Mouse (Mus musculus): ENCODE measurements around the gene Tbc1d19.

Tbc1d19 gene

DNA sequence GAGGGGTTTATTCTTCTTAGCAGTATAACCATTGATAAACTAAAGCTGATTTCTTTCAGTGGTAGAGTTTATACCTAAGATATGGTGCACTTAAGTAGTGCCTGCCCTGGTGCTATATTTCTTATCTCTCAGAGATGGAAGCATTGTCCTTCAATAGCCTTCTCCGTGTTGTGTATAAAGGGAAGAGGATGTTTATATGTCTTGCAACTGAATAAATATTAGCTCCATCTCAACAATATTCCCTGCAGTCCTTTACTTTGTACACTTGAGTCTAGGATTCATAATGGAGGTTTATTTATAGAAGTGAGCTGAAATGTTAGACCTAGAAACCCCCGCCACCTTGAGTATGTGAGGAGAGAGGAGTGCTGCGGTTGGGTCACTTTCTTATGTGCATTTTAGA lies 93.4 kb downstream of the Tbc1d19 start:
- DNase-seq (ENCODE audit: extremely low read depth, low read depth, low spot score), result no peak

DNA sequence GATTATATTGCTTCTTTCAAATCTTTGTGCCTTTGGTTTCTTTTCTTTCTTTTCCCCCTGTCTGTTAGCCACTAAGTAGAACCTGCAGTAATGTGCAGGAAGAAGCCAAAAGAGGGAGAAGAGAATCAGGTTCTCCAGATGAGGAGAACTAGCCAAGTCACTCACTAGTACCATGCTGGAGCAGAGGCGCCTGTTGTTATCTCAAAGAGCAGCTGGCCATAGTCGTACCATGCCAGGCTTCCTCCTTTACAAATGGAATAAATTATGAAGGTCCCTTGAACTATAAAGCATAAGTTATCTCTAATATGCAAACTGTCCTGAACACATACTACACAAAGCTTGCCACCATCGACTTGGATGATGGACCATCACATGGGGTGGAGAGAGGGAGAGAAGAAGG lies 99.8 kb downstream of the Tbc1d19 start:
- DNase-seq (ENCODE audit: extremely low read depth, low read depth, low spot score), result no peak

DNA sequence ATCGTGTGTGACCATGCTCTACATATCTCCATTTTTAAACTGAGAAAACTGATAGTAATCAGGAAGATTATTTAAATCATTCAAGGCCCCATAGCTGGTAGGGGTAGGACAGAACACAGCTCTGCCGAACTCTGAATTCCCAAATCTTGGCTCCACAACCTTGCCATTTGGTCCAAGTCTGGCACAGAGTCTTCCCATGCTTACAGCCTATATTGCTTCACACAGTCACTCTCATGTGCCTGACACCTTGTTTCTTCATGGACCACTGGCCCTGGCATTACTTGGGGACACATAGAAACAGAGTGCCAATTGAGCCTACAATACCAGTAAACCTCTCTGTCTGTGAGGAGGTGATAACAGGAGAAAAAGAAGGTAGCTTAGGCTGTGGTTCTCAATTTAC lies 111.0 kb downstream of the Tbc1d19 start:
- DNase-seq (ENCODE audit: extremely low read depth, low read depth, low spot score), result no peak

DNA sequence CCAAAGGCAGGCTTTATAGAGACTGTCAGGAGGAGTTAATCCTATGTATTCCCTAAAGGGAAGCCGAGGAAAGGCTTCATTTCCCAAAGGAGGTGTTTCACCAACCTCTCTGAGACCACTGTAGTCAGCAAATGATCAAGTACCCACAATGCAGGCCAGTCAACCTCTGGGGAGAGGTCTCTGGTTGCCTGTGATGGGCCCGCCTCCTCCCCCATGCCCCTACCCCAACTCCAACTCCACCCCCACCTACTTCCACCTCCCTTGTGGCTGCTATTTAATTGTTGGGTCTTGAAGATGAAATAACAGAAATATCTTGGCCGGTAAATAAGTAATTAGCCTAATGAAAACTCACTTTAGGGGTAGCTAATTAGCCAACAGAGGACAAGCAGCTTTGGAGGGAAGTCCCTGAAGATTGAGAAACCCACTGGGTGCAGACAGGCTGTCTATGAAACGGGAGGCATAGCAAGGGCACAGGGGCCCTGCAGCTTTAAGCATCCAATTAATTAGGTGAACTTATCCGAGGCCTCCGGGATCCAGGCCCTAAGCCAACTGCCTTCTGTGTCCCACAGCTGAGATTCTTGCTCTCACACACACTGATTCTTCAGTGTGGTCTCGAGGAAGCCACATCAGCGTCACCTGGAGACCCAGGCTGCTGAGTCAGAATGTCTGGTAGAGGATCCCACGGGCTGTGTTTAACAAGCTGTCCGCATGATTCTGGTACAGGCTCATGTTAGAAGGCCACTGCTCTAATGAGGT lies 112.9 kb downstream of the Tbc1d19 start:
- no peak for DNase-seq (ENCODE audit: extremely low read depth, low read depth, low spot score)

DNA sequence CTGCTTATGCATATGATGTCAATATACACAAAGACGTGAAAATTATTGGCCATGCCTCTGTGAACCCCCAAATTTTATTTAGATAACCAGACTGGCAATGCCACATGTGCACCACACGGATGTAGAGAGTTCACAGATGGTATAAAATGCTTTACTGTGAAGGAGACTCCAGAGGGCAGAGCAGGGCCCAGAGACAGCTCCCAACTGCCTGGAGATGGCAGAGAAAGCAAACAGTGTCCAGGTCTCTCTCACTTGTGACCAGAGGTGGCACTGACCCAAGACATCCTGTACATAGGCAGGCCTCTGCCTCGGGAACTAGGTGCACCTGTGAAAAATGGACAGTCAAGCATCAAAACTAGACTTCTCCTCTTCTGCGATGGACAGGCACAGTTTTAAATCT lies 114.6 kb downstream of the Tbc1d19 start:
- no peak for DNase-seq (ENCODE audit: extremely low read depth, low read depth, low spot score)

DNA sequence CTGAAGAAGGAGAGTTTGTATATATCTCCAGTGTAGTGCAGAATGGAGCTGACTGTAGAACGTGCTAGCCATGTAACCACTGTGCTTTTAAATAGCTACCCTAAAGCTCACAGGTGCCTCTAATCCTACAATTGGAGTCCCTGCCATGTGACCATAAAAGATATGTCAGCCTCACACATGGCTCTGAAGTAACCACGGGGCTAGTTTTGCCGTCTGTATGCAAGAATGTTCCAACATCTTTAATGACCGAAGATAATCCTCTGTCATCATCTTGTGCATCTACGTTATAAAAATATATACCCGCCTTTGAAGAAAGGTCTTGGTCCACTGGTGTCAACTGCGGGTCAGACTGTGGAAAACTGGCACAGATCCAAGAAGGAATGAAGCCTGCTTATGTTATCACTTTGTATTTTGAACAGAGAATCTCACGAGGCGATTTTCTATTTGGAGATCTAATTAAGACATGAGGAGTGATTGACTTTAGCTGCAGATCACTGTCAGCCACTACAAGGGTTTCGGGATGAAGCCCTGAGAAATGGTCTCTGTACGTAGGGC lies 117.0 kb downstream of the Tbc1d19 start:
- no peak for DNase-seq (ENCODE audit: extremely low read depth, low read depth, low spot score)

DNA sequence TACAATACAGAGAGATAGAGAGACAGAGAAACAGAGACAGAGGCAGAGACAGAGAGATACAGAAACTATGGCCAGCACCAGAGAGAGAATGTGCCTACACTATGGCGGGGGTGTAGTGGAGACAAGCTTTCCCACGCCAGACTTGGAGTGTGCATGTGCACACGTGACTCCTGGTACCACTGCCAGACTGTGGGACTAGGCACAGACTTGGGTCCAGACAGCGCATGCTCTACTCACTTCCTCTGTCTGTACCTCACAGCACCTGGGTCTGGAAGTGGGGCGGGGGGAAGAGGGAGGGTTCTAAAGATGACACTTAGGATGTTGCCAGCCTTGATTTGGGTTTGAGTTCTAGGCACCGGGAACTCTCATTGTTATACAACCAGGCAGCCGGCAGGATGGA lies 118.5 kb downstream of the Tbc1d19 start:
- no peak for DNase-seq (ENCODE audit: extremely low read depth, low read depth, low spot score)

DNA sequence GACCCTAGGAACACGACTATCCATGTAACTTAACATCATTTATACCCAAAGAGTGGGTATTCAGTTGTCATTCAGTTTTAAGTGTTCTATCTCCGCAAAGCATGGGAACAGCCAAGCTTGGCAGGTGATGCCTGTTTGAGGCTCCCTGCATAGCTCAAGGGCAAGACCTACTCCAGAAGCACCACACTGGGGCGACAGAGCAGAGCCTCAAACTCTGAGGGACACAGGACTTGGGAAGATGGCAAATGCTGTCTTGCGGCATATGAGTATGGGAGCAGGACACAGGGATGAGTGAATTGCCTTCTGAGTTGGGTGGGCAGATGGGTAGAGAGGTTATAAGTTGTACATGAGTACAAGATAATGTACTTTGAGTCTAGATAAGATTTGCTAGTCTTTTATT lies 119.1 kb downstream of the Tbc1d19 start:
- no peak for DNase-seq (ENCODE audit: extremely low read depth, low read depth, low spot score)

DNA sequence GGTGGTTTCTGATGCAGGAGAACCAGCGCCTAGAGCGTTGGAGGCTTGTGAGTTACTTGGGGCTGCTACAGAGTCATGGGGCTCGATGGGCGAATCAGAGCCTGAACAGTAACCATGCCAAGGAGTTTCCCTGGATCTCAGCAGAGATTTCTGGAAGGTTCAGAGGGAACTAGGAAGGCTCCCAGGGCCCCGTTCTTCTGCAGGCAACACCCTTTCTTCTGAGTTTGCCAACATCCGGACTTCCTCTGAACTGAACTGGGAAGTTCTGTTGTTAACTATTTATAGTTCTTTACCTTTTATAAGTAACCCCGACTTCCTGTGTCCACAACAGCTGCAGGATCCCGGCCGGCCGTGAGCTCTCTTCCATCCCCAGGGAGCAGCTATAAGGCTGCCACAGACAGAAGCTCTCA lies 119.8 kb downstream of the Tbc1d19 start:
- no peak for DNase-seq (ENCODE audit: extremely low read depth, low read depth, low spot score)

DNA sequence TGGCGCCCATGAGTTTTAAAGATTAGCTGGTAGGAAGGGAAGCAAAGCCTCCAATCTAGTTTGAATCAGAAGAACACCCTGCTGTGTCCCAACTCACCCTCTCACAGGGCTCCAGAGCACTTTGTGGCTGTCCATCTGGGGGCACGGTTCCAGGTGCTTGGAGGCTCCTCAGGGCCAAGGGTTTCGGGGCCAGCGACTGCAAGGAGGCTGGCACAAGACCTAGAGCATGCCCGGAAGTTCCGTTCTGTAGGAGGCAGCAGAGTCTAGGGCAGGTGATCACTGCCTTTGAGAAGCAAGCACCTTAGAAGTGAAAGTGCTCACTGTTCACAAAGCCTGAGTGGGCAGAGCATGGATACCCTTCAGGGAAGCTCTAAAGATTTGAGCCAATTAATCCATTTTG lies 120.4 kb downstream of the Tbc1d19 start:
- no peak for DNase-seq (ENCODE audit: extremely low read depth, low read depth, low spot score)

DNA sequence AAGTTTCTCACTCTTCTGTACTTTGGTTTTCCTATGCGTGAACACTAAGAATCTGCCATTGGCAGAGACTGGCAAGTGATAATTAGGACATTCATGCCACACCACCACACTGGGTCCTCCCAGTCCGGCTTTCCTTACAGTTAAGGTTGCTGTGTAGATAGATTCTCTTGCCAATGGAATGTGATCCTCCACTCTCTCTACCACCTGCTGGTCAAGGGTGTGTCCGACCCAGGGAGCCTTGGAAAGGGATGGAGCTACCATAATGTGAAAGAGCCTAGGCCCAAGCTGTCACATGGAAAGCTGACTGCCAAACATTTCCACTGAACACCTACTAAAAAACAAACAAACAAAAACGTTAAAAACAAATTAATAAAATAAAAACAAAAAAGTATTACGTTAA lies 121.6 kb downstream of the Tbc1d19 start:
- no peak for DNase-seq (ENCODE audit: extremely low read depth, low read depth, low spot score)

DNA sequence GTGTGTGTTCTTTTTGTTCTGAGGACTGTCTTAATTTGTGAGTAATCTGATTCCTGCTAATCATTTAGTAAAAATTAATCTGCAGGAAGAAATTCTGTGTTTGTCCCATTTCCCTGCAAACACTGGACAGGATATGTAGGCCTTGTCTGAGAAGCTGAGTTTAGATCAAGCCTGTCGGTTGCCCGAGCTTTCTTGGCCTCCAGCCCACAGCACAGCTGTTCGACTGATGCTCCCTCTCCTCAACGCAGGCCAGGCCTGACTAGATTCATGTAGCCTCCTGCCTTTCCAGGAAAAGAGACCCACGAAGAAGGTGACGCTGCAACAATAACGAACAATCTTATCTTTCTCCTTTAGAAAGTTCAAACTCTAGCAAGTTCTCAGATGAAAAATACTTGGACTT lies 124.2 kb downstream of the Tbc1d19 start:
- DNase-seq (ENCODE audit: extremely low read depth, low read depth, low spot score), result no peak

DNA sequence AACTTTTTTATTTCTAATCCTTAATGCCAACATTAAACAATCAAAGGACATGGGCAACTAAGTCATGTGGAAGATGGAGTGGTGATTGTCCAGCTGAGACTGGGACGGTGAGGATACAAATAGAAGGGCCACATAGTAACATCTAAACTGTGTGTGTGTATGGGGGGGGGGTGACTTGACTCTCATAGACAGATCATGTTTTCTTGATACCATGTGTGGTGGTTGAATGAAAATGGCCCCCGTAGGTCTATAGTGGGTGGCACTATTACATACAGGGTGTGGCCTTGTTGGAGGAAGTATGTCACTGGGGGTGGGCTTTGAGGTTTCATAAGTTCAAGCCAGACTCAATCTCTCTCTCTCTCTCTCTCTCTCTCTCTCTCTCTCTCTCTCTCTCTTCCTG lies 124.6 kb downstream of the Tbc1d19 start:
- no peak for DNase-seq (ENCODE audit: extremely low read depth, low read depth, low spot score)

DNA sequence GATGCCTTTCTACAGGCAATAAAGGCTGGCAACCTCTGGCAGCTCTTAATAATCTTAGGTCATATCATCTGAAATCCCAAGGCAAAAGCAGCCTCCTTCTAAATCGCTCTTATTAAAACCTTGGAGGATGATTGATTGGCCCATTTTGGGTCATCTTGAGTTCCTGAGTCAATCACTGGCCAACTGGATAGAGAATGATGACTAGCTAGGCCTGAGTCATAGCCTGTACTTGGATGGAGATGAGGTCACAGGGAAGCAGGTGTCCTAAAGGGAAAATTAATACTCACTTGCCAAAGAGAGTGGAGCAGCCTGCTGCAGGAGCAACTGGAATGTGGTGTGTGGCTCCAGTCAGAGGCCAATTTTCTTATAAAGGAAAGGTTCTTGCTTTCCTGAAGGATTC lies 125.4 kb downstream of the Tbc1d19 start:
- no peak for DNase-seq (ENCODE audit: extremely low read depth, low read depth, low spot score)

DNA sequence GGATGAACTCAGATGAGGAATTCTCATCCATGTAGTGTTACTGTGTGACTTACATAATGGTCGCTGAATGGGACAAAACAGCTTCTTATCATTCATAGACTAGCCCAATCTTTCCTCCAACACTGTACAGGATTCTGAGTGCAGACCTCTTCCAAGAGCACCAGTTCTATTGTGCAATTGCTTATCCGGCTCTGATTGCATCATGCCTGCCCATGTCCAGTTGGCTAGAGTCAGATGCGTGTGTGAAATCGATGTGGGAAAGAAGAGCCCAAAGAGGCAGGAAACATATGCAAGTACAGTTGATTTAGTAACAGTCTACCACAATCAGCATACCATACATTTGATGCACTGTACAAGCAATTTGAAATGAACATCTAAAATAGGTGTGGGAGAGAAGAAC lies 127.8 kb downstream of the Tbc1d19 start:
- DNase-seq (ENCODE audit: extremely low read depth, low read depth, low spot score), result no peak

DNA sequence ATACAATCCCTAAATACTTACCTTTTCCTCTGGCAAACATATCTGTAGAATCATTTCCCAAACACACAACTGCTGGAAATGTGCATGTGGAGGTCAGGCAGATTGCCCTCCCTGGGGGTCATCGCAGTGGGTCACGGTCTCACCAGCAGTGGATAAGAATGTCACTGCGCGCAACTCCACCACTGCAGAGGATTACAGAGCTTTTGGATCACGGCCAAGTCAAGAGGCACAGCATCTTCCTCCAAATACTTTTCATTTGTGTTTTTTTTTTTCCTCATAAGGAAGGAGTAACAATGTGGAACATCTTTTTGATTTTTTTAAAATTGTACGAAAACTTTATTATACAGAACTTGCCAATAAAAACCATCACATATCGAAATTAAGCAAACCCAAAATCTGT lies 129.6 kb downstream of the Tbc1d19 start:
- no peak for DNase-seq (ENCODE audit: extremely low read depth, low read depth, low spot score)

DNA sequence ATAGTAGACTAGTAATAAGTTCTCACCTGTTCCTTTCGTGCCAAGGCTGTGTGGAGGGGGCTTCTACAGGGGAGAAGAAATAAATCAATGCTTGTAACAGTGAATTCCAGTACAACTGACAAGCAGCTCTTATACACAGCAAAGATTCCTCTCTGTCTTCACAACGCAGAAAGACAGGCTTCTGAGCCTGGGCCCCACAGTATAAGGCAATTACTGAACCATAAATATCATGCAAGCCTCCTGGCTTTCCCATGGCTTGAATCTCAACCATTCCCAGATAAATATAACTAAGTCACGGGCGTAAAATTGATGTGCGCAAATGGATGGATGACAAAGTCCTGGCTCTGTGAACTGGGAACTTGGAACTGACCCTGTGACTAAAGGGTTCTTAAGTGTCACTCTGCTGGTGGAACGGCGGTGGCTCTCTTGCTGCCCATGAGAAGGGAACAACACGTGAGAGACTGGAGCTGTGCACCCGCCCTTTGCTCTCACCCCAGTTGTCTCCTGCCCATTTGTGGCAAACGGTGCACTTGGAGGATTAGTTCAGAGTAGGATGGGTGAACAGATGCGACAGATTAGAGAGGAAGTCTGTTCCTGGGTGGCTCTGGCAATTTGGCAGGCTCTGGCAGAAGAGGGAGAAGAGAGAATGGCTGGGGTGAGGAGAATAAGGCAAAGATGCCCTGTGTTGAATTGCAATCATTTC lies 132.1 kb downstream of the Tbc1d19 start:
- DNase-seq (ENCODE audit: extremely low read depth, low read depth, low spot score), result no peak

DNA sequence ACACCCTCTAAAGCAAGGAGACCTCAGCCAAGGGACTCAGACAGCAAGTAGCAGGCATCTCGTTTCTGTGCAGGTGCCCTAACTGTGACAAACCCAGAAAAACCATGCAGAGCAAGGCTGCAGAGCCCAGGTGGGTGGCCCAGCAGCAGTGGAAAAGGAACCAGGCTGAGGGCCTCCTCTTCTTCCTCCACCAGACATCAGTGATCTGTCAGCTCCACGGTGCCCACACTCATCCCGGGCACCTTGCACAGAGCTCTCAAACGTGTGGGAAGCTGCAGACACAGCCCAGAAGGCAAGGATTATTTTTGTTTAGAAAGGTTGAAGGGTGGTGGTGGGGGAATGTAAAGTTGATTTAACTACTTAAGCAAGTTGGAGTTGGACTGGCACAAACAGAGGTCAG lies 132.9 kb downstream of the Tbc1d19 start:
- DNase-seq (ENCODE audit: extremely low read depth, low read depth, low spot score), result no peak

DNA sequence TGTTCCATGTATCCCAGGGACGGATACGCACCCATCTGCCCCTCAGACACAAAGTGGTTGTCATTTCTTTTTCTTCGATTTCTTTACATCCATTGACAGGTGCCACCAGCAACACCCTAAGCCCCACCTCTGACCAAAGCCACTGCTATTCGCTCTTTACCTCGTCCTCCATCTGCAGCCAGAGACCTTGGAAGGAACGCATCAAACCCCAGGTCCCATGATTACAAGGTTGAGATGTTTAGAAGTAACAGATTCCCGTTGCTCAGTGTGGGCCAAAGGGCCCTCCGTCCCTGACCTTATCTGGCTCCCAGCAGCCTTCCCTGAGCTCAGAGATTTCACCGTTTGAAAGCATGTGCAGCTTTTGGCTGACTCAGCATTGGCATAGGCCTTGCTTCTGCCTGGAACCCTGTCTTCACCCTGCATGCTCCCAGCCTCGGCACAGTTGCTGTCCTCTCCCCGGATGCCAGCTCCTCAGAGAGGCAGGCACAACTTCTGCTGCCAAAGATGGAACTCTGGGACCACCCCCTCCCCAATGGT lies 134.0 kb downstream of the Tbc1d19 start:
- no peak for DNase-seq (ENCODE audit: extremely low read depth, low read depth, low spot score)

DNA sequence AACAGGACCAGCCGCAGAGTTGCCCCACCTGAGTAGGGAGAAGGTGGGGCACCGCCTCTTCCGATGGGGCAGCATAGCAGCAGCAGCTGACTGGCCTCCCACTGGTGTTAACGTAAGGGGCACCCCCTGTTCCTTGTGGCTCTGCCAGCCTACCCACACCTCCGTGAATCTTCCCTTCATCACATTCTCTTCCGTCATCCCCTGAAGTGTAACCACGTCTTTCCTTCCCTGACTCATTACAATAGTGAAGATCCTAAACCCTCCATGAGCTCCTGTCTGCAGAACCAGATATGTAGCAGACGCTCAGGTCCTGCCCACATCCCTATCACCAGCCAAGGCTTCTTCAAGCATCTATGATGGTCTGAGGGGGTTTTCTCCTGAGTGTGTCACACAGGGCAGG lies 137.3 kb downstream of the Tbc1d19 start:
- DNase-seq (ENCODE audit: extremely low read depth, low read depth, low spot score), result no peak

DNA sequence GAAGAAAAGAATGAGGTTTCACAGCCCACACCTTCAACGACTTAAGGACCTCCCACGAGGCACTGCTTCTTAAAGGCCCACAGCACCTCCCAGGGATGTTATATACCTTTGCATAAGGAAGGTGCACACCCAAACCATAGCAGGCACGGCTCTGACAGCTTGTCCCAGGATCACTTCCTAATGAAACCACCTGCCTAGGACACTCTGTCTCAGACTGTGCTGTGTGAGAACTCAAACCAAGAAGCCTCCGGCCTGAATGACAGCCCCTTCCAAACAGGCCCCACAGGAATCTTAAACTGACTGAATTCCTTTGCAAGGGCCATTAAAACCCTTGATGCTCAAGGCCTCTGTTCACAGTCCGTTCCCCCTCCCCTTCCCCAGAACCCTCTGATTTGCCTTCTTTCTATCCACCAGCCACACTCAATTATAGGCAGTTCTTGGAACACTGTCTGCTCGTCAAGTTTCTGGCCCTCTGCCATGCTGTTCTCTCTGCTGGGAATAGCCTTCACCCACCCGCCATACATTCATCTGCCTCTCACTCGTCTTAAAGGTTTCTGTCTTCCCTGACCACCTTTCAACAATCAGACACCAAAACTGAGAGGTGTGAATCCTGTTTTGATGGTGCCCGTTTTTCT lies 138.3 kb downstream of the Tbc1d19 start:
- DNase-seq (ENCODE audit: extremely low read depth, low read depth, low spot score), result no peak
